Mouse (Mus musculus): Measurements from ENCODE around the gene Med28. TPM values are rescaled to one million over a fixed set of nuclear protein-coding genes. Genes with fewer than 3 reads are reported as not detected.

The Med28 gene
- total and polyA plus RNA-seq, 3 experiments: 83.7 to 107 (median 103) TPM

- H3K27ac ChIP-seq (ENCODE audit: insufficient read depth, low read depth): no peak overlapping the region
- no peak overlapping the region for H3K9ac ChIP-seq (ENCODE audit: insufficient read depth, low read depth)
- H3K4me3 ChIP-seq (replicated peaks in 1 of 3; ENCODE audit: low read depth in 2 of 3, low read length in 2 of 3, poor library complexity in 1 of 3): no peak overlapping the region
- H3K79me2 ChIP-seq (replicated peaks; ENCODE audit: control insufficient read depth, extremely low read depth, insufficient read depth, poor library complexity, severe bottlenecking): peaks cover 16% of the 10 kb centered on the region
- TF ChIP-seq CHD1 (IDR thresholded peaks at IDR 0.05; ENCODE audit: low read depth, low read length) (no peak), KAT2A (IDR thresholded peaks at IDR 0.05; ENCODE audit: insufficient replicate concordance, low read length) (no peak), TCF12 (IDR thresholded peaks at IDR 0.05; ENCODE audit: low read depth, low read length) (no peak), USF1 (IDR thresholded peaks at IDR 0.05; ENCODE audit: low read depth, low read length) (no peak), MEF2A (IDR thresholded peaks at IDR 0.05; ENCODE audit: borderline replicate concordance, low read depth, low read length) (no peak), CTCF (conservative IDR thresholded peaks at IDR 0.05 in 1 of 2, IDR thresholded peaks at IDR 0.05 in 1 of 2; ENCODE audit: low read depth in 2 of 2, low read length in 2 of 2) (no peak), GABPA (IDR thresholded peaks at IDR 0.05; ENCODE audit: insufficient replicate concordance, low read depth, low read length) (no peak), E2F4 (IDR thresholded peaks at IDR 0.05; ENCODE audit: insufficient replicate concordance, low read depth, low read length) (no peak), POLR2AphosphoS2 (IDR thresholded peaks at IDR 0.05; ENCODE audit: low read depth, low read length) (no peak)
- in situ Hi-C loops (cut with MboI; ENCODE audit: low pct_ligation_motif_present, low pct_unique_long_range_greater_than_20kb, low sequenced_read_pairs) (no loop called here), dilution Hi-C loops (cut with MboI; ENCODE audit: extremely low pct_ligation_motif_present, extremely low pct_unique_long_range_greater_than_20kb, low sequenced_read_pairs) (no loop called here)
- H3K4me2 ChIP-seq (ENCODE audit: insufficient read depth, low read depth, poor library complexity, severe bottlenecking): no peak overlapping the region
- H3K4me1 ChIP-seq (ENCODE audit: control insufficient read depth in 1 of 2, insufficient read depth in 2 of 2): peaks cover 6 to 54% of the 10 kb centered on the region in 2 experiments
- DNase-seq (ENCODE audit: extremely low read depth): no peak
- H3K36me3 ChIP-seq (replicated peaks in 1 of 2; ENCODE audit: control insufficient read depth in 1 of 2, insufficient read depth in 1 of 2, low read length in 1 of 2): peaks cover 24 to 50% of the 10 kb centered on the region in 2 experiments
- H3K9me3 ChIP-seq (replicated peaks; ENCODE audit: low read length): no peaks in the 10 kb centered on the region
- H3K27me3 ChIP-seq (replicated peaks): peaks cover 2% of the 10 kb centered on the region
Measured at GRCm38 (mm10) chr5:45495429-45495975, 24.5 kb upstream of the Med28 start.

DNA sequence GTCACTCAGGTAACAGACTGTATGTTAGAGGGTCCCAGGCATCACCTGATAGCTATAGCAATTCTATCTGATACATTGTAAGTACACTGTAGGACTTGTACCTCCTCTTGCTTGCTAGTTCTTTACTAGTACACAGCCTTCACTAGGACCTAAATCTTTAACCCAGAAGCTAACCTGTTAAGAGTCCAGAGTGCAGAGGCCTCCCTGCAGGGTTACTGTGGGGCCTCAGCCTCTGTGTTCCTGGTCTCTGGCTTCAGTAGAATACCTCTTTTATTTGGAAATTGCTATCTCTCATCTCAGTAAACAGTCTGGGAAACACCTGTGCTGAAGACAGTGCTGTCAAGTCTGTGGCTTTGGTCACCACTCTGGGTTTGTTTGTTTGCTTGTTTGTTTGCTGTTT is 24.0 kb upstream of the Med28 start:
- in situ Hi-C loops (cut with MboI; ENCODE audit: low pct_ligation_motif_present, low pct_unique_long_range_greater_than_20kb, low sequenced_read_pairs) (no loop called here), dilution Hi-C loops (cut with MboI; ENCODE audit: extremely low pct_ligation_motif_present, extremely low pct_unique_long_range_greater_than_20kb, low sequenced_read_pairs) (no loop called here)
- Histone ChIP-seq H3K4me2 (ENCODE audit: insufficient read depth, low read depth, poor library complexity, severe bottlenecking) (0 out of 2 replicates have a peak overlapping the region, but pooled peaks have one; percentile 22), H3K4me3 (replicated peaks in 1 of 3; ENCODE audit: low read depth in 2 of 3, low read length in 2 of 3, poor library complexity in 1 of 3) (no peak overlapping the region), H3K9ac (ENCODE audit: insufficient read depth, low read depth) (peak overlapping the region; percentile 32), H3K36me3 (replicated peaks in 1 of 2; ENCODE audit: control insufficient read depth in 1 of 2, insufficient read depth in 1 of 2, low read length in 1 of 2) (peaks cover 29 to 54% of the 10 kb centered on the region in 2 experiments), H3K27ac (ENCODE audit: insufficient read depth, low read depth) (no peak overlapping the region), H3K27me3 (replicated peaks) (peaks cover 2% of the 10 kb centered on the region), H3K79me2 (replicated peaks; ENCODE audit: control insufficient read depth, extremely low read depth, insufficient read depth, poor library complexity, severe bottlenecking) (peaks cover 16% of the 10 kb centered on the region), H3K9me3 (replicated peaks; ENCODE audit: low read length) (no peaks in the 10 kb centered on the region), H3K4me1 (ENCODE audit: control insufficient read depth in 1 of 2, insufficient read depth in 2 of 2) (peaks cover 6 to 54% of the 10 kb centered on the region in 2 experiments)
- DNase-seq (ENCODE audit: extremely low read depth): no peak
- no peak for TF ChIP-seq USF1 (IDR thresholded peaks at IDR 0.05; ENCODE audit: low read depth, low read length)
- TF ChIP-seq SIN3A (IDR thresholded peaks at IDR 0.05; ENCODE audit: low read length): no peak
- no peak for TF ChIP-seq MXI1 (IDR thresholded peaks at IDR 0.05; ENCODE audit: low read depth, low read length)
- no peak for TF ChIP-seq ZMIZ1 (IDR thresholded peaks at IDR 0.05; ENCODE audit: low read depth, low read length)
- TF ChIP-seq ETS1 (conservative IDR thresholded peaks at IDR 0.05; ENCODE audit: low read depth, low read length): no peak
- no peak for TF ChIP-seq MAFK (IDR thresholded peaks at IDR 0.05; ENCODE audit: insufficient replicate concordance, low read length)
- TF ChIP-seq ZKSCAN1 (IDR thresholded peaks at IDR 0.05; ENCODE audit: borderline replicate concordance, low read depth, low read length): no peak
- no peak for TF ChIP-seq IRF4 (IDR thresholded peaks at IDR 0.05; ENCODE audit: low read depth, low read length)
- TF ChIP-seq EP300 (IDR thresholded peaks at IDR 0.05; ENCODE audit: low read length): no peak
- no peak for TF ChIP-seq USF2 (conservative IDR thresholded peaks at IDR 0.05; ENCODE audit: low read depth, low read length)
- no peak for TF ChIP-seq HCFC1 (IDR thresholded peaks at IDR 0.05; ENCODE audit: low read depth, low read length)
- no peak for TF ChIP-seq SMC3 (IDR thresholded peaks at IDR 0.05; ENCODE audit: low read depth, low read length)
- TF ChIP-seq KAT2A (IDR thresholded peaks at IDR 0.05; ENCODE audit: insufficient replicate concordance, low read length): no peak
- no peak for TF ChIP-seq POLR2A (IDR thresholded peaks at IDR 0.05; ENCODE audit: low read depth, low read length)
- no peak for TF ChIP-seq PAX5 (IDR thresholded peaks at IDR 0.05; ENCODE audit: low read length)
- TF ChIP-seq ZNF384 (IDR thresholded peaks at IDR 0.05; ENCODE audit: low read depth, low read length): no peak
- TF ChIP-seq ELF1 (IDR thresholded peaks at IDR 0.05; ENCODE audit: low read depth, low read length): no peak
- TF ChIP-seq RCOR1 (conservative IDR thresholded peaks at IDR 0.05; ENCODE audit: low read depth, low read length): no peak
- no peak for TF ChIP-seq CTCF (conservative IDR thresholded peaks at IDR 0.05 in 1 of 2, IDR thresholded peaks at IDR 0.05 in 1 of 2; ENCODE audit: low read depth in 2 of 2, low read length in 2 of 2)
